Mouse (Mus musculus): ENCODE results near the gene Tsc2. TPM values are rescaled to one million over a fixed set of nuclear protein-coding genes. Genes with fewer than 3 reads are reported as not detected.

Tsc2 gene
- polyA plus RNA-seq, 1 experiment from 2014 or later: 85.0 TPM

DNA sequence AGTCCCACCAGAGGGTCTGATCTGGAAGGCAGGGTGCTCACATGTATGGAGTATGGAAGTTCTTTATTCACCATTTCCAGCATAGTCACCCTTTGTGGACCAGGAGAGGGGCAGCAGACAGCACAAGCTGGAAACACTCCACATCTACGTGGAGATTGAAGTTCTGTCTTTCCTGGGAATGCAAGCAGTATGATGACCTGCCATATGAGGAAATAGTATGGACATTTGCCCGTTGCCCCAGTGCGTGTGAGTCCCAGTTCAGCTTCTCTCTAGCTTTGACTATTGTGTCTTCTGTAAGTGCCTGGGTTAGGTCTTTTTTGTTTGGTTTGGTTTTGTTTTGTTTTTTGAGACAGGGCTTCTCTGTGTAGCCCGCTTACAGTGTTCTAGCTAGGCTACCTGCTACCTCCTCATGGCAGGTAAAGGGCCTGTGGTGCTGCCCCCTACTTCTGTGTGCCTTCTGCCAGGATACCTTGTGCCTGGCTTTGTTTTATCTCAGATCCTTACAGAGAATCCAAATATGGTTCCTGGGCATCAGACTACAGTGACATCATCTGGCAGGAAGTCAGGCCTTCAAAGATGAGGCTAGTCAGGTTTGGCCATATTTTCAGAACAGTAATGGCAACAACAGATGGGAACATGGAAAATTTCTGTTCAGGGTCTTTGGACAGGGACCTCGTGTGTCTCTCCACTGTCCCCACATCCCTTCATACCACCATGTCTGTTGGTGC is 72.0 kb downstream of the Tsc2 start:
- peaks cover 4% of the 10 kb centered on the region; the same call in 1 of the 2 replicates for H3K36me3 ChIP-seq (ENCODE audit: control insufficient read depth, insufficient read depth, low read length)
- 95% methylated on average over 5 of the region's 5 CpGs for WGBS
- H3K4me3 ChIP-seq (ENCODE audit: low read depth, low read length): no peak overlapping the region
- no peaks in the 10 kb centered on the region for H3K9me3 ChIP-seq (replicated peaks; ENCODE audit: control insufficient read depth, low read length, poor library complexity, severe bottlenecking)
- H3K9ac ChIP-seq (ENCODE audit: low read depth, low read length): no peak overlapping the region
- no peak overlapping the region for H3K27ac ChIP-seq (ENCODE audit: low read length)
- ATAC-seq: no peak
- peaks cover 12% of the 10 kb centered on the region for H3K4me1 ChIP-seq (ENCODE audit: control insufficient read depth, insufficient read depth, low read length)
- no peaks in the 10 kb centered on the region for H3K27me3 ChIP-seq (ENCODE audit: control insufficient read depth, insufficient read depth, low read depth, low read length)
- H3K4me2 ChIP-seq (ENCODE audit: low read length): no peak overlapping the region

DNA sequence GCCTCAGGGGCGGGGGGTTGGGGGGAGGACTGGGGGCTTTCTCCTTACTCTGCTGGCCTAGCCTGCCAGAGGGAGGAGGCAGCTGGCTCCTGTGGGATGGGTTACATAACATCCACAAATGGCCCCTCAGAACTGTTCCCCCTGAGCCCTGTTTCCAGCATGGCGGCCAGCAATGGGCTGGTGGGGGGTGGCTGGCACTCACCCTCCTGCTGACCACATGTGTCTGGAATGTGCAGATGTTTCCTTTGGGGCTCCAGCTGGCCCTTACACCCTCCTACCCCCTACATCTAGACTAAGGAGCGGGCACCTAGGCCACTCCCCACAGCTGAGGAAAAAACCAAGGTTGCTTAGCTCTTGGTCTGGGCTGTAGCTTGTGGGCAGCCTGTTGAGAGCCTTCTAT is 73.3 kb downstream of the Tsc2 start:
- Histone ChIP-seq H3K9ac (ENCODE audit: low read depth, low read length) (no peak overlapping the region), H3K36me3 (ENCODE audit: control insufficient read depth, insufficient read depth, low read length) (peaks cover 2% of the 10 kb centered on the region; the same call in 1 of the 2 replicates), H3K9me3 (replicated peaks; ENCODE audit: control insufficient read depth, low read length, poor library complexity, severe bottlenecking) (no peaks in the 10 kb centered on the region), H3K4me3 (ENCODE audit: low read depth, low read length) (no peak overlapping the region), H3K4me1 (ENCODE audit: control insufficient read depth, insufficient read depth, low read length) (peaks cover 14% of the 10 kb centered on the region), H3K27ac (ENCODE audit: low read length) (peak overlapping the region; percentile 78), H3K4me2 (ENCODE audit: low read length) (no peak overlapping the region), H3K27me3 (ENCODE audit: control insufficient read depth, insufficient read depth, low read depth, low read length) (no peaks in the 10 kb centered on the region)
- ATAC-seq: 0 out of 2 replicates have a peak, but pooled peaks have one; percentile 32
- 38% methylated on average over 3 of the region's 3 CpGs for WGBS

DNA sequence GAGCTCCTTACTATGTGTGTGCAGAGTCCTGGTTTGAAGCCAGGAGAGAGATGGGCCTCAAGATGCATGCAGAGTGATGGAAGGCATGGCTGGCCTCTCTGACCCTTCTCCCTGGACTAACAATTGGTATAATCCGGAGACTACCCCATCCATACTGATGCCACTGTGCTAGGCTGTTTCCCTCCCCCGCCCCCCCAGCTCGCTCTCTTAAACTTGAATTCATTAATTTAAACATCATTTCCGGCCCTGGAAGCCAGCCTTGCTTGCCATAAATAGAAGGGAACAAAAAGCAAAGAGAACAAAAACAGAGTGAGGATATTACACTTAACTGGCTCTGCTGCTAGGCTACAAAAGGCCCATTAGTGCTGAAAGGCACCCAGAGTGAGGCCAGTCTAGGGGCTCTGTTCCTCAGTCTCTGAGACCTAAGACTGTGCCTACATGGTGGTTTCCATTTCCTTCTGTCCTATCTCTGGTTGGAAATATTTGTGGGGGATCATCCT is 73.8 kb downstream of the Tsc2 start:
- Histone ChIP-seq H3K4me3 (ENCODE audit: low read depth, low read length) (no peak overlapping the region), H3K36me3 (ENCODE audit: control insufficient read depth, insufficient read depth, low read length) (peaks cover 2% of the 10 kb centered on the region; the same call in 1 of the 2 replicates), H3K9ac (ENCODE audit: low read depth, low read length) (no peak overlapping the region), H3K4me2 (ENCODE audit: low read length) (no peak overlapping the region), H3K9me3 (replicated peaks; ENCODE audit: control insufficient read depth, low read length, poor library complexity, severe bottlenecking) (no peaks in the 10 kb centered on the region), H3K27me3 (ENCODE audit: control insufficient read depth, insufficient read depth, low read depth, low read length) (no peaks in the 10 kb centered on the region), H3K4me1 (ENCODE audit: control insufficient read depth, insufficient read depth, low read length) (peaks cover 16% of the 10 kb centered on the region), H3K27ac (ENCODE audit: low read length) (peak overlapping the region; percentile 78)
- 10% methylated on average over 4 of the region's 4 CpGs for WGBS
- ATAC-seq: 0 out of 2 replicates have a peak, but pooled peaks have one; percentile 32

DNA sequence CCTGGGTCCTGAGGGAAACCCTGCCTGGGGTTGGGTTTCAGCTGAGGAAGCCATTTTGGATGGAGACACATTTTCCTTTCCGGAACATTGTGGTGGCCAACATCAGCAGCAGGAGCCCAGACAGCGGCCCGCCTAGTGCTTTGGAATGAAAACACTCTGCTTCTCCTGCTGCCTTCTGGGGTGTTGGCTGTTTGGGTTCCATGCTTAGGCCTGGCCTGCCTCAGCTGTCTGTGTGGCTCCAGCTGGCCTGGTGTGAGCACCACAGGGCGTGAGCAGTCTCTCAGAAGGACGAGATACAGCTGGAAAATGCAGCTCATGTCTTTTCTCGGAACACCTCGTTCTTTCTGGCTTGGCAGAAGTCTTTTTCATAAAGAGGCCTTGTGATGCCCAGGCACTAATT is 75.3 kb downstream of the Tsc2 start:
- Histone ChIP-seq H3K4me1 (ENCODE audit: control insufficient read depth, insufficient read depth, low read length) (peaks cover 26% of the 10 kb centered on the region), H3K4me2 (ENCODE audit: low read length) (no peak overlapping the region)

DNA sequence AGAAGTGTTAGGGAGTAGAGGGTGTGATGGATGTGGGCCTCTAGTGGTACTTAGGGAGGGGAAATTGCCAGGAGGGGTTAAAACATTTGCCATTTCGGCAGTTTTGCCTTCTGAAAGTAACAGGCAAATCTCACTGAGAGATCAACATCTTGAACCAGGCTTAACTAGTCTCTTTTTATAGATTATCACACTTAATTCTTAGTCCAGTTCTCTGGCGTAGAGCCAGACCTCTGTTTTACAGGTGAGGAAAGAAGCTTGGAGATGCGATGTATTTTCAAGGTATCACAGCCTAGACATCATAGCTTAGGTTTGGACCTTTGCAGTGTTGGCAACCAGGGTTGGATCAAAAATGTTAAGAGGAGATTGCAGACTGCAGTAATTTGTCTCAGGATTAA is 81.4 kb downstream of the Tsc2 start:
- peaks cover 26% of the 10 kb centered on the region for H3K4me1 ChIP-seq (ENCODE audit: control insufficient read depth, insufficient read depth, low read length)
- no peak for ATAC-seq
- peak overlapping the region; percentile 95 for H3K9ac ChIP-seq (ENCODE audit: low read depth, low read length)
- no peaks in the 10 kb centered on the region for H3K36me3 ChIP-seq (ENCODE audit: control insufficient read depth, insufficient read depth, low read length)
- no peaks in the 10 kb centered on the region for H3K9me3 ChIP-seq (replicated peaks; ENCODE audit: control insufficient read depth, low read length, poor library complexity, severe bottlenecking)
- H3K27me3 ChIP-seq (ENCODE audit: control insufficient read depth, insufficient read depth, low read depth, low read length): no peaks in the 10 kb centered on the region
- H3K27ac ChIP-seq (ENCODE audit: low read length): peak overlapping the region; percentile 89
- H3K4me3 ChIP-seq (ENCODE audit: low read depth, low read length): peak overlapping the region; percentile 73
- WGBS: 46% methylated on average over 3 of the region's 3 CpGs
- peak overlapping the region; percentile 91 for H3K4me2 ChIP-seq (ENCODE audit: low read length)

More for the DNA sequence above, 75.3 kb downstream of the Tsc2 start:
- peaks cover 2% of the 10 kb centered on the region; the same call in 1 of the 2 replicates for H3K36me3 ChIP-seq (ENCODE audit: control insufficient read depth, insufficient read depth, low read length)
- H3K4me3 ChIP-seq (ENCODE audit: low read depth, low read length): no peak overlapping the region
- H3K27me3 ChIP-seq (ENCODE audit: control insufficient read depth, insufficient read depth, low read depth, low read length): no peaks in the 10 kb centered on the region
- H3K9ac ChIP-seq (ENCODE audit: low read depth, low read length): no peak overlapping the region
- WGBS: 94% methylated on average over 7 of the region's 7 CpGs
- ATAC-seq: no peak
- H3K27ac ChIP-seq (ENCODE audit: low read length): no peak overlapping the region
- no peaks in the 10 kb centered on the region for H3K9me3 ChIP-seq (replicated peaks; ENCODE audit: control insufficient read depth, low read length, poor library complexity, severe bottlenecking)

DNA sequence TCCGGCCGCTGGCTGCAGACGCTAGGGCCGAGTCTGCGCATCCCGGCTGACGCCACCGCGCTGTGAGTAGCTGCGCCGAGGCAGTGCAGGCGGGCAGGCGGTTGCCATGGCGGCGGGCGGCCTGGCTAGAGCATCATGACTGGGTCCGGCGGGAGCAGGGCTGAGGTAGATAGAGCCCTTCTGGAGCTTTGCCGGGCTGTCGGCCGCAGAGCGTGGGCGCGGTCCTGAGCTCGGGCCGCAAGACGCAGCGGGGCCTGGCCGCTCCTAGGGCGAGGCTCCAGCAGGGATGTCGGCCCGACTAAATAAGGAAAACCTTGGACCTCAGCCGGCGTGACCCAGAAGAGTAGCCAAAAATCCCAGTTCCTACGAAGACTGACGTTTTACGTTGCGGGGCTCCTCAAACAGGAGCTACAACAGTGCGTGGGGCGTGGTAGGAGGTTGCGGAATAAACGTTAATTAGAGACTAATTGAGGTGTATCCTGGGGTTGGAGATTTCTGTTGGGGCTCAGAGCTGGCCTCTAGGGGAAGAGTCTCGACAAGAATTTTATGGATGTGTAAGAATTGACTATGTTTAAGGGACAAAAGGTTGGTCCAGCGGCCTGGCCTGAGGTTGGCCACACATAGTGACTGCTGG is 81.9 kb downstream of the Tsc2 start:
- Histone ChIP-seq H3K27me3 (ENCODE audit: control insufficient read depth, insufficient read depth, low read depth, low read length) (no peaks in the 10 kb centered on the region), H3K4me2 (ENCODE audit: low read length) (peak overlapping the region; percentile 91), H3K4me3 (ENCODE audit: low read depth, low read length) (peak overlapping the region; percentile 73), H3K9me3 (replicated peaks; ENCODE audit: control insufficient read depth, low read length, poor library complexity, severe bottlenecking) (no peaks in the 10 kb centered on the region), H3K4me1 (ENCODE audit: control insufficient read depth, insufficient read depth, low read length) (peaks cover 26% of the 10 kb centered on the region), H3K27ac (ENCODE audit: low read length) (peak overlapping the region; percentile 89), H3K36me3 (ENCODE audit: control insufficient read depth, insufficient read depth, low read length) (no peaks in the 10 kb centered on the region), H3K9ac (ENCODE audit: low read depth, low read length) (peak overlapping the region; percentile 95)
- peak; percentile 86 for ATAC-seq
- under 1% methylated on average over 44 of the region's 44 CpGs for WGBS

DNA sequence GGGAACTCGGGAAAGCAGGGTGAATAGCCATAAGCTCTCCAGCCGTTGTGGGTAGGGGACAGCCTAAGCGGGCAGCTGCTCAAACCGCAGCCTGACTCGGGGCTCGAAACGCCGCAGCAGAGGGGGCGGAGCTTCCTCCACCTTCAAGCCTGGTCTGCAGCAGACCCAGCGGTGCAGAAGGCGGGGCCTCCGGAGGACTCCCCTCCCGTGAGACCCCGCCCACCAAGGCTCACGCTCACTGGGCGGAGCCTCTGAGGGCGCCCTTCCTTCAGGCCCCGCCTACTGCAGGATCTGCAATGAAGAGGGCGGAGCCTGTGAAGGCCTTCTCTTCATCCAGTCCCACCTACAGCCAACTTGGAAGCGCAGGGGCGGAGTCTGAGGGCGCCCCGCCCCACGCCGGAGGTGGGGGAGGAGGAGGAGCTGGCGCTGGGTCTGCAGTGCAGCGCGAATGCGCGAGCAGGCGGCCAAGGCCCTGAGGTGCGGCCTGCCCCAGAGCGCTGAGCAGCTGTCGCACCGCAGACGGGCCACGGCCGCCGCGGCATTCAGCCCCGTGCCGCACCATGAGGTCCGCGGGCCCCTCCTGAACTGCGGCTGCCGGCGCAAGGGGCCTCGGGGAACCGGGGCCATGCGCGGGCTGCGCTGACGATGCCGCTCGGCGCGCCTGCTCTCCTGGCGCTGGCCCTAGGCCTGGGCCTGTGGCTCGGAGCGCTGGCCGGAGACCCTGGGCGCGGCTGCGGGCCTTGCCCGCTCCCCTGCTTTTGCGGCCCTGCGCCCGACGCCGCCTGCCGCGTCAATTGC is 82.6 kb downstream of the Tsc2 start, which contains the start of gene Pkd1:
TSS of gene Pkd1 (plus strand) at position 217 of the 798 bp plus-strand sequence.
- peak within 1 kb of the TSS; percentile 73 for H3K4me3 ChIP-seq (ENCODE audit: low read depth, low read length)

DNA sequence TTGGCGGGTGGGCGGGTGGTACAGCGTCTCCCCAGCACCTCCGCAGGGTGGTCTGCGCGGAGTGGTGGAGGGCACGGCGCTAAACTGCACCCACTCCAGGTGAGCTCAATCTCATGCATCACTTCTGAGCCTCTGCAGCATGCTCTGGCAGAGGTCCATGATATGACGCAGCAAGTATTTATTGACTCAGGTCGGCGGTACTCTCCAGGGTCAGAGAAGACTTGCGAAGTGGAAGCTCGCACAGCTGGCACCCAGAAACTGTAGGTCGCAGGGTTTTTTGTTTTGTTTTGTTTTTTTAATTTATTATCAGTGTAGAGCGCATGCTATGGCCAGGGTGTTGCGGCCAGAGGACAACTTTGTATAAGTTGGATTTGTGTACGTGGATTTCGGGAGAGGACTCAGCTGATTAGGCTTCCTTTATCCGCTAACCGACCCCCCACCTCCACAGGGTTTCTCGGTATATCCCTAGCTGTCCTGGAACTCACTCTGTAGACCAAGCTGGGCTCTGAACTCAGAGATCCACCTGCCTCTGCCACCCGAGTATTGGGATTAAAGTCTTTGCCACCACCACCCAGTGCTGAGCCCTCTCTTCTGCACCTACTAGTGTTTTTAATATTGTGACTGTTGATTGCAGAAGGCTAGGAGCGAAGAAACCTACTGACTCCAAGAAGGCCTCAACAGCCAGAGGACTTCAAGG is 83.4 kb downstream of the Tsc2 start:
- ATAC-seq: peak; percentile 44
- Histone ChIP-seq H3K4me2 (ENCODE audit: low read length) (peak overlapping the region; percentile 91), H3K9ac (ENCODE audit: low read depth, low read length) (peak overlapping the region; percentile 95; the same call in 1 of the 2 replicates), H3K4me1 (ENCODE audit: control insufficient read depth, insufficient read depth, low read length) (peaks cover 23% of the 10 kb centered on the region), H3K27ac (ENCODE audit: low read length) (peak overlapping the region; percentile 89), H3K27me3 (ENCODE audit: control insufficient read depth, insufficient read depth, low read depth, low read length) (no peaks in the 10 kb centered on the region), H3K9me3 (replicated peaks; ENCODE audit: control insufficient read depth, low read length, poor library complexity, severe bottlenecking) (no peaks in the 10 kb centered on the region), H3K4me3 (ENCODE audit: low read depth, low read length) (peak overlapping the region; percentile 73), H3K36me3 (ENCODE audit: control insufficient read depth, insufficient read depth, low read length) (no peaks in the 10 kb centered on the region)
- 6% methylated on average over 23 of the region's 23 CpGs for WGBS

More for the DNA sequence above, 82.6 kb downstream of the Tsc2 start, which contains the start of gene Pkd1:
- under 1% methylated on average over 52 of the region's 72 CpGs for WGBS
- Histone ChIP-seq H3K27me3 (ENCODE audit: control insufficient read depth, insufficient read depth, low read depth, low read length) (no peaks in the 10 kb centered on the region), H3K36me3 (ENCODE audit: control insufficient read depth, insufficient read depth, low read length) (no peaks in the 10 kb centered on the region), H3K4me2 (ENCODE audit: low read length) (peak within 1 kb of the TSS; percentile 91), H3K4me1 (ENCODE audit: control insufficient read depth, insufficient read depth, low read length) (peaks cover 26% of the 10 kb centered on the region), H3K9me3 (replicated peaks; ENCODE audit: control insufficient read depth, low read length, poor library complexity, severe bottlenecking) (no peaks in the 10 kb centered on the region), H3K9ac (ENCODE audit: low read depth, low read length) (peak within 1 kb of the TSS; percentile 95), H3K27ac (ENCODE audit: low read length) (peak within 1 kb of the TSS; percentile 89)
- ATAC-seq: peak; percentile 94

All from midbrain, embryonic 16.5 days (tissue).